Mouse (Mus musculus) hindlimb bud, embryonic 11.5 days (tissue): Measurements from ENCODE around the gene Kcnq2.

Source experiments
- DNase-seq: peaks from one replicate; pipeline ENCODE4 v3.0.0-alpha.2; 2012; ENCODE audit warnings: low read depth, low spot score; ENCODE audit errors: extremely low spot score

Kcnq2 gene

GRCm38 (mm10) chr2:181134591-181135445, at the start of gene Kcnq2:
TSS of gene Kcnq2 (minus strand) at chr2:181135300.
- no peak for DNase-seq

GRCm38 (mm10) chr2:181180898-181181297, 45.8 kb upstream of the Kcnq2 start:
- no peak for DNase-seq

GRCm38 (mm10) chr2:181178471-181178870, 43.4 kb upstream of the Kcnq2 start:
- DNase-seq: no peak

- no peak for DNase-seq
These were observed 42.9 kb upstream of the Kcnq2 start for GRCm38 (mm10) chr2:181178015-181178414.

- DNase-seq: no peak
These were observed 39.5 kb upstream of the Kcnq2 start for GRCm38 (mm10) chr2:181174646-181175045.

GRCm38 (mm10) chr2:181166469-181166868, 31.4 kb upstream of the Kcnq2 start:
- DNase-seq: no peak

GRCm38 (mm10) chr2:181160821-181161220, 25.7 kb upstream of the Kcnq2 start:
- no peak for DNase-seq

GRCm38 (mm10) chr2:181159771-181160170, 24.7 kb upstream of the Kcnq2 start:
- DNase-seq: no peak

GRCm38 (mm10) chr2:181159091-181159514, 24.0 kb upstream of the Kcnq2 start:
- DNase-seq: no peak

- DNase-seq: no peak
These were observed 23.4 kb upstream of the Kcnq2 start for GRCm38 (mm10) chr2:181158471-181158870.

GRCm38 (mm10) chr2:181157716-181158302, 22.7 kb upstream of the Kcnq2 start:
- DNase-seq: no peak

GRCm38 (mm10) chr2:181157180-181157579, 22.1 kb upstream of the Kcnq2 start:
- DNase-seq: no peak

GRCm38 (mm10) chr2:181156248-181157121, 21.4 kb upstream of the Kcnq2 start, which contains the start of gene Eef1a2:
TSS of gene Eef1a2 (minus strand) at chr2:181157014.
- DNase-seq: no peak

- no peak for DNase-seq
These were observed 20.7 kb upstream of the Kcnq2 start for GRCm38 (mm10) chr2:181155801-181156200.

- no peak for DNase-seq
These were observed 19.8 kb upstream of the Kcnq2 start for GRCm38 (mm10) chr2:181154831-181155415.

- DNase-seq: no peak
These were observed 19.3 kb upstream of the Kcnq2 start for GRCm38 (mm10) chr2:181154361-181154760.

GRCm38 (mm10) chr2:181153837-181154236, 18.7 kb upstream of the Kcnq2 start:
- no peak for DNase-seq

- no peak for DNase-seq
These were observed 18.0 kb upstream of the Kcnq2 start for GRCm38 (mm10) chr2:181153131-181153530.

GRCm38 (mm10) chr2:181152701-181153100, 17.6 kb upstream of the Kcnq2 start:
- DNase-seq: no peak

GRCm38 (mm10) chr2:181150281-181150680, 15.2 kb upstream of the Kcnq2 start:
- DNase-seq: no peak
